Mouse (Mus musculus) bone marrow, adult 2 months (tissue): ENCODE results near the gene Acot11.

ENCODE experiments used
- CTCF ChIP-seq: fragments of 200-500 bp; IDR thresholded peaks from 2 replicates; pipeline ENCODE4 v1.5.1; 2011; ENCODE audit warnings: low read length, control low read depth; ENCODE audit not compliant: control insufficient read depth, insufficient read depth
- POLR2A ChIP-seq: fragments of 200-500 bp; IDR thresholded peaks from 2 replicates; pipeline ENCODE4 v1.6.1; 2011; ENCODE audit warnings: low read depth, mild to moderate bottlenecking, control low read depth, low read length, borderline replicate concordance; ENCODE audit not compliant: control insufficient read depth

GRCm38 (mm10) chr4:106749699-106750098, 55.1 kb downstream of the Acot11 start:
- TF ChIP-seq CTCF (peak; percentile 41; the same call in 1 of the 2 replicates), POLR2A (no peak)
